Comparison of ENCODE assay signal across 16 mouse cellular contexts in the genomic region with DNA sequence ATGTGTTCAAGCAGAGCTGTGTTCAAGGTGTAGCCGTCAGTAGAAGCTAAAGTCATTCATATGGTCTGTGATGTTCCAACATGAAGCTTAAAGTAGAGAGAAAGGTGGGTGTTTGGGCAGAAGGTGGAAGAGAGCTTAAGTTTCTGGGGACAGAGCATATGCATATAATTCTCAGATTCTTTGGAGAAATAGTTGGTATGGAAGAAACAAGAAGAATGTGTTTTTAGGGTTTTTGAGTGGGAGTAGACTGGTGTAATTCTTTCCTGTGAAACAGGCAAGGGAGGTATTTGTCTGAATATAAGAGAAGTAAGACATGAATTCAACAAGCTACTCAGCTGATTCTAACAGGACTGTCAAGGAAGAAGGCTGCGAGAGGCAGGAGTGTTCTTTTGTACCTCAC.
"Had no signal": no experiment of that assay in that cellular context is flagged by ENCODE, and none has a peak within 500 bp of the region (broad histone marks: within the 10 kb centered on the region; RNA-seq: fewer than 3 reads in every experiment).

No protein-coding gene starts in this region.

- H3K4me3 ChIP-seq: liver, embryonic 15.5 days; lung, embryonic 15.5 days; megakaryocyte, embryonic 14.5 days; midbrain, embryonic 13.5 days; midbrain, embryonic 15.5 days; neural tube, embryonic 12.5 days; stomach, embryonic 15.5 days had no signal

- DNase-seq: liver, postnatal 0 days; lung, adult 2 months; lung, postnatal 14 days; lung, postnatal 36 days; thymus, adult 18-20 months; thymus, postnatal 25 days; thymus, postnatal 4 days had no signal

- H3K27ac ChIP-seq: liver, embryonic 15.5 days; lung, embryonic 15.5 days; macrophage; midbrain, embryonic 13.5 days; midbrain, embryonic 15.5 days; neural tube, embryonic 12.5 days; stomach, embryonic 15.5 days; stomach, postnatal 0 days had no signal
